Mouse (Mus musculus) gastrocnemius, postnatal 10 days (tissue): ENCODE measurements around the gene Amh. TPM values are rescaled to one million over a fixed set of nuclear protein-coding genes. Genes with fewer than 3 reads are reported as not detected.

Experiments used
- microRNA-seq, 2 experiments: library from miRNA; unstranded; fragments of <30 nt; microRNA quantifications; one replicate each; pipeline ENCODE4 v1.2.0; 2021
- total RNA-seq, 2 experiments: library from RNA; stranded (reverse); gene quantifications; 2 replicates each; pipeline ENCODE4 v1.2.3; 2021

Amh gene
- total RNA-seq, 2 experiments from 2014 or later = 0.20 to 0.52 TPM

Small RNAs within 50 kb of the gene (microRNA-seq; reads per million reads assigned to microRNA genes)
- 1.5 to 2.5 reads per million in 2 experiments for gene Mir1982

Other genes with a start within 250 kb of the Amh start
- 10 to 100 TPM; 13.1 to 16.7 TPM for gene Rexo1, start 243.7 kb upstream of the Amh start, total RNA-seq
- 1 to 10 TPM; 3.5 to 5.8 TPM for gene Klf16, start 227.9 kb upstream of the Amh start, total RNA-seq
- gene Abhd17a, start 214.9 kb upstream of the Amh start, total RNA-seq = 10 to 100 TPM; 69.6 to 73.3 TPM
- gene Scamp4, start 202.4 kb upstream of the Amh start, total RNA-seq = 10 to 100 TPM; 18.4 to 23.9 TPM
- 1 to 10 TPM in 1 of 2 experiments, under 1 TPM in 1; 0.99 to 1.3 TPM for gene Adat3, start 202.4 kb upstream of the Amh start, total RNA-seq
- gene Gm49322, start 199.2 kb upstream of the Amh start, total RNA-seq = 1 to 10 TPM in 1 of 2 experiments, under 1 TPM in 1; 0.45 to 1.2 TPM
- 100 to 1,000 TPM; 121 to 141 TPM for gene Csnk1g2, start 182.4 kb upstream of the Amh start, total RNA-seq
- 10 to 100 TPM; 39.9 to 40.3 TPM for gene Btbd2, start 148.2 kb upstream of the Amh start, total RNA-seq
- gene Mknk2, start 127.1 kb upstream of the Amh start, total RNA-seq = 100 to 1,000 TPM; 142 to 160 TPM
- gene Mob3a, start 103.3 kb upstream of the Amh start, total RNA-seq = 10 to 100 TPM in 1 of 2 experiments, 1 to 10 TPM in 1; 8.6 to 13.1 TPM
- gene Izumo4, start 103.1 kb upstream of the Amh start, total RNA-seq = 1 to 10 TPM; 4.3 to 6.1 TPM
- 10 to 100 TPM; 27.7 to 37.1 TPM for gene Ap3d1, start 63.0 kb upstream of the Amh start, total RNA-seq
- 10 to 100 TPM; 25.9 to 46.0 TPM for gene Dot1l, start 50.0 kb upstream of the Amh start, total RNA-seq
- gene Sf3a2, start 7.0 kb upstream of the Amh start, total RNA-seq = 10 to 100 TPM; 31.6 to 41.3 TPM
- 10 to 100 TPM; 26.8 to 30.9 TPM for gene Plekhj1, start 6.6 kb upstream of the Amh start, total RNA-seq
- 100 to 1,000 TPM; 289 to 339 TPM for gene Jsrp1, start 8.3 kb downstream of the Amh start, total RNA-seq
- gene Oaz1, start 21.4 kb downstream of the Amh start, total RNA-seq = 100 to 1,000 TPM; 846 to 935 TPM
- 10 to 100 TPM; 31.9 to 32.9 TPM for gene Lingo3, start 38.8 kb downstream of the Amh start, total RNA-seq
- gene Lsm7, start 50.0 kb downstream of the Amh start, total RNA-seq = 10 to 100 TPM; 36.8 to 42.4 TPM
- gene Sppl2b, start 50.0 kb downstream of the Amh start, total RNA-seq = 10 to 100 TPM; 30.5 to 33.0 TPM
- gene Tmprss9, start 66.6 kb downstream of the Amh start, total RNA-seq = under 1 TPM in 1 of 2 experiments, not detected in 1; 0.07 TPM
- 100 to 1,000 TPM; 113 to 127 TPM for gene Timm13, start 95.7 kb downstream of the Amh start, total RNA-seq
- gene Lmnb2, start 113.0 kb downstream of the Amh start, total RNA-seq = 10 to 100 TPM; 24.0 to 28.1 TPM
- 10 to 100 TPM in 1 of 2 experiments, 1 to 10 TPM in 1; 9.0 to 15.9 TPM for gene Gadd45b, start 124.8 kb downstream of the Amh start, total RNA-seq
- gene Gng7, start 209.7 kb downstream of the Amh start, total RNA-seq = 1 to 10 TPM; 1.7 to 2.0 TPM
- gene Diras1, start 220.4 kb downstream of the Amh start, total RNA-seq = under 1 TPM; 0.27 to 0.87 TPM
- gene Slc39a3, start 232.2 kb downstream of the Amh start, total RNA-seq = 10 to 100 TPM; 11.5 to 13.3 TPM